Mouse (Mus musculus): ENCODE results near the gene Fibcd1. TPM values are rescaled to one million over a fixed set of nuclear protein-coding genes. Genes with fewer than 3 reads are reported as not detected.

Gene Fibcd1
- polyA plus RNA-seq, 1 experiment from 2014 or later: 0.70 TPM

DNA sequence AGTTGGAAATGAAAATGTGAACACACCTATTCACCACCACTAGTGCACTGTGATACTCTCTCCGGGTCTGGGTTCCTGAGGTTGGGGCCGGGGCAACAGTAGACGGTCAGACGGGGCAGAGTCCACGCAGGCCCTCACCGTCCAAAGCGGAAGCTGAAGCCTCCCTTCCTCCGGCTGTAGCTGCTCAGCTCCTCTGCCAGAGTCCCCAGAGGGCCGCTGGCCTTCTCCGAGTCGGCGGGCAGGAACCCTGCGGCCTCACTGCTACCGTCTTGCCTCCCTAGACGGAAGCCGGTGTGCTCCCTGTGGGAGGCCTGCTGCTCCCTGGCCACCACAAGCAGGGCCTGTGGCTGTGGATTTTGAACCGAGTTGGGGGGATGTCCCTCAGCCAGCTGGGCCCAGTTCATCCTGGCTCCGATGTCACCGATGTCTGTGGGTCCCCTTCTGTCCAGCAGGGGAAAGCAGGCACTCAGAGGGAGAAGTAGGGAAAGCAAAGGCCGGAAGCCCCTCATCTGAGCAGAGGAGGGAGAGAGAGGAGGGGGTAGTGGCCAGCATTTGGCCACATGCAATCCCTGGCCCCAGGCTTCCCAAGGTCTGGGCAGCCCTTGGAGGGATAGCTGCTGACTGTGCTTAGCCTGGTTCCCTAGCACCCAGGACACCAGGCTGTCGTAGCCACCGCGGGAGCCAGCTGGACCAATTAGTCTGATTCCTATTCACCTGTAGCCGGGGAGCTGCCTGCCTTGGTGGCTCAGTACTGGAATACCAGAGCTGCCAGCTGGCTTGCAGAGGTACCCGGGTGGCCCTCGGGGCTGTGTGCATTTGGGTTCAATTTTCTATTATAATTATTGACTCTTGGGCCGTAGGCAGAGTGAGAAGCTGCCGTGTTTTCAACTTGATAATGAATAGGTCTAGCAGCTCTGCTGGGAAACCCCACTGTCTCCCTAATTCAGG lies 37.1 kb downstream of the Fibcd1 start:
- H3K9me3 ChIP-seq (ENCODE audit: control insufficient read depth, low read length): no peaks in the 10 kb centered on the region
- peak; percentile 44; the same call in 1 of the 2 replicates for ATAC-seq
- peaks cover 4% of the 10 kb centered on the region; the same call in 1 of the 2 replicates for H3K36me3 ChIP-seq (ENCODE audit: control insufficient read depth, insufficient read depth, low read length)
- H3K9ac ChIP-seq (ENCODE audit: low read depth, low read length): peak overlapping the region; percentile 30; the same call in 1 of the 2 replicates
- WGBS: 45% methylated on average over 28 of the region's 28 CpGs
- no peaks in the 10 kb centered on the region for H3K27me3 ChIP-seq (replicated peaks; ENCODE audit: control insufficient read depth, insufficient read depth, low read length)
- peaks cover 6% of the 10 kb centered on the region; the same call in 1 of the 2 replicates for H3K4me1 ChIP-seq (ENCODE audit: control insufficient read depth, insufficient read depth, low read length)
- no peak overlapping the region for H3K4me3 ChIP-seq (ENCODE audit: low read length)
- no peak overlapping the region for H3K4me2 ChIP-seq (ENCODE audit: low read depth, low read length)
- H3K27ac ChIP-seq (ENCODE audit: low read length): no peak overlapping the region

DNA sequence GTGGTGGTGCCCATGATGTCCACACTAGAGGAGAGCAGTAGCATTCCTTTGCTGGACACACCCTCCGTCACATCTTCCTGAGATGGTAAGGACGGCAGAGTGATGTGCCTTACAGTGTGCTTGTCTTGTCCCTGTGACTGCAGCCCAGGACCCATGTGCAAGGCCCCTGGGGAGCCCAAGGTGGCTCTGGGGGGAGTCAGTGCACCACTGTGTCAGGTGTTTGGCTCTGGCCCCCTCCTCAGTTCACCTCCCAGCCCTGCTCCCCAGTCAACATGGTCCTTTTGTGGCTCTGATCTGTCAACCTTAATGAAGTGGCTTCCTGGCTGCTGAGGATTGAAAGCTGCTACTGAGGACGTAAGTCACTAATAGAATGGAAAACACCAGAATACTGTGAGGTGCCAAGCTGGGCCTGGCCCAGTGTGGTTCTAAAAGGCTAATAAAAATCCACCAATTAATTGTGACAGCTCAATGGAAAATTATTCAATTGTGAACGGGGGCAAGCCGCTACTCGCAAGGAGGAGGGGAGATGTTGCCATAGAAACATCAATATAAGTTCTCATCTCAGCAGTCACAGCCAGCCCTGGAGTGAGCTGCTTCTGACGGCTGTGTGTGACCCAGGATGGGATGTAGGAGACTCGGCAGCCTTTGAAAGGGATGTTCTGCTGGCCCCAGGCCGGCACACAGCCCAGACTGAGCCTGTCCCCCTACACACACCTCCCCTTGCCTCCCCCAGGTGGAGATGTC lies 39.0 kb downstream of the Fibcd1 start:
- H3K4me3 ChIP-seq (ENCODE audit: low read length): no peak overlapping the region
- ATAC-seq: no peak
- no peak overlapping the region for H3K27ac ChIP-seq (ENCODE audit: low read length)
- peaks cover 6% of the 10 kb centered on the region; the same call in 1 of the 2 replicates for H3K4me1 ChIP-seq (ENCODE audit: control insufficient read depth, insufficient read depth, low read length)
- H3K9me3 ChIP-seq (ENCODE audit: control insufficient read depth, low read length): no peaks in the 10 kb centered on the region
- no peak overlapping the region for H3K9ac ChIP-seq (ENCODE audit: low read depth, low read length)
- H3K4me2 ChIP-seq (ENCODE audit: low read depth, low read length): no peak overlapping the region
- H3K27me3 ChIP-seq (replicated peaks; ENCODE audit: control insufficient read depth, insufficient read depth, low read length): no peaks in the 10 kb centered on the region
- peaks cover 10% of the 10 kb centered on the region; the same call in 1 of the 2 replicates for H3K36me3 ChIP-seq (ENCODE audit: control insufficient read depth, insufficient read depth, low read length)
- 47% methylated on average over 9 of the region's 9 CpGs for whole genome bisulfite sequencing

DNA sequence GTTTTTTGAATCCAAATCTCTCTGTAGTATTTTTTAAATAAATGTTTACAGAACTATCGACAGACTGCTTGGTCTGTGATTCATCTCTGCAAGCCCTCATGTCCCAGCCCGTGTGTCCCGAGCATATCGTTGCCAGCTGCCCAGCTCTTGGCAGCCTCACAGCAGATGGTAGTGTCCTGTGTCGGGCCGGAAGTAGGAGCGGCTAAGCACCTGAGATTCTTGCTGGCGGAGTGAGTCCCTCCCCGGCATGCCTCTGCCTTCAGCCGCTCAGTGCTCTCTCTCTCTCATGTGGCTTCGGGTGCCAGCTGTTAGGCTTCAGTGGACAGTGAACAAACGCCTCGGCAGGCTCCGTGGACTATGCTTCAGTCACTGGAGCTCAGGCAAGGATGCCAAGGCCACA lies 42.3 kb downstream of the Fibcd1 start:
- peaks cover 2% of the 10 kb centered on the region; the same call in 1 of the 2 replicates for H3K4me1 ChIP-seq (ENCODE audit: control insufficient read depth, insufficient read depth, low read length)
- no peak overlapping the region for H3K9ac ChIP-seq (ENCODE audit: low read depth, low read length)
- no peak overlapping the region for H3K4me3 ChIP-seq (ENCODE audit: low read length)
- no peaks in the 10 kb centered on the region for H3K9me3 ChIP-seq (ENCODE audit: control insufficient read depth, low read length)
- H3K36me3 ChIP-seq (ENCODE audit: control insufficient read depth, insufficient read depth, low read length): peaks cover 28% of the 10 kb centered on the region
- ATAC-seq: no peak
- 55% methylated on average over 14 of the region's 14 CpGs for WGBS
- no peak overlapping the region for H3K27ac ChIP-seq (ENCODE audit: low read length)
- no peak overlapping the region for H3K4me2 ChIP-seq (ENCODE audit: low read depth, low read length)
- no peaks in the 10 kb centered on the region for H3K27me3 ChIP-seq (replicated peaks; ENCODE audit: control insufficient read depth, insufficient read depth, low read length)

DNA sequence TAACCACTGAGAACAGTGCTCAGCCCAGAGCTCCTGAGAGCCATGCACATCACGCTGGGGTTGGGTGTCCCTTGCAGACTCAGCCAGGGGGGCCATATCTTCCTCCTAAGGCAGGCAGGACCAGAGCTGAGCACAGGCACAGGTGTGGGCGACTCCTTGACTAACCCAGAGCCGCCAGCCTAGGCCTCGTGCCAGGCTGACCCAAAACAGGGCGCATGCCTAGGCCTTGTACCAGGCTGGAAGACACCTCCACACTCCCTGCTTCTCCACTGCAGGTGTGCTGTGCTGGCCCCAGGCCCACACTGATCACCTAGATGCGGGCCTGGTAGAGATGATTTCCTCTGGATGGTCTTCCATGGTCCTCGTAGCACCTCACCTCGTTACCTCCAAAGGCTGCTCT lies 43.0 kb downstream of the Fibcd1 start:
- H3K9me3 ChIP-seq (ENCODE audit: control insufficient read depth, low read length): no peaks in the 10 kb centered on the region
- WGBS: 91% methylated on average over 8 of the region's 8 CpGs
- H3K27me3 ChIP-seq (replicated peaks; ENCODE audit: control insufficient read depth, insufficient read depth, low read length): no peaks in the 10 kb centered on the region
- H3K9ac ChIP-seq (ENCODE audit: low read depth, low read length): no peak overlapping the region
- H3K4me1 ChIP-seq (ENCODE audit: control insufficient read depth, insufficient read depth, low read length): no peaks in the 10 kb centered on the region
- H3K4me2 ChIP-seq (ENCODE audit: low read depth, low read length): no peak overlapping the region
- H3K27ac ChIP-seq (ENCODE audit: low read length): no peak overlapping the region; the same call in 1 of the 2 replicates
- H3K36me3 ChIP-seq (ENCODE audit: control insufficient read depth, insufficient read depth, low read length): peaks cover 31% of the 10 kb centered on the region
- ATAC-seq: no peak
- no peak overlapping the region for H3K4me3 ChIP-seq (ENCODE audit: low read length)

DNA sequence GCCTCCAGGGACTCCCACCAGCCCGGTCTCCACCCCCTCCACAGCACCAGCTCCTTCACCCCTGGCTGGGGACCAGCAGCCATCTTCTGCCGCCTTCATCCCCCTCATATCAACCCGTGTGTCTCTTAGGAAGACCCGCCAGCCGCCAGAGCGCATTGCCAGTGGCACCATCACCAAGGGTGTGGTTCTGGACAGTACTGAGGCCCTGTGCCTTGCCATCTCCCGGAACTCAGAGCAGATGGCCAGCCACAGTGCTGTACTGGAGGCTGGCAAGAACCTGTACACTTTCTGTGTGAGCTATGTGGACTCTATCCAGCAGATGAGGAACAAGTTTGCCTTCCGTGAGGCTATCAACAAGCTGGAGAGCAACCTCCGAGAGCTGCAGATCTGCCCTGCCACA lies 44.4 kb downstream of the Fibcd1 start:
- peaks cover 43% of the 10 kb centered on the region for H3K36me3 ChIP-seq (ENCODE audit: control insufficient read depth, insufficient read depth, low read length)
- no peaks in the 10 kb centered on the region for H3K9me3 ChIP-seq (ENCODE audit: control insufficient read depth, low read length)
- no peak overlapping the region for H3K4me3 ChIP-seq (ENCODE audit: low read length)
- ATAC-seq: no peak
- WGBS: 88% methylated on average over 9 of the region's 9 CpGs
- no peaks in the 10 kb centered on the region for H3K27me3 ChIP-seq (replicated peaks; ENCODE audit: control insufficient read depth, insufficient read depth, low read length)
- H3K4me2 ChIP-seq (ENCODE audit: low read depth, low read length): no peak overlapping the region
- H3K9ac ChIP-seq (ENCODE audit: low read depth, low read length): no peak overlapping the region
- H3K4me1 ChIP-seq (ENCODE audit: control insufficient read depth, insufficient read depth, low read length): no peaks in the 10 kb centered on the region
- no peak overlapping the region for H3K27ac ChIP-seq (ENCODE audit: low read length)

DNA sequence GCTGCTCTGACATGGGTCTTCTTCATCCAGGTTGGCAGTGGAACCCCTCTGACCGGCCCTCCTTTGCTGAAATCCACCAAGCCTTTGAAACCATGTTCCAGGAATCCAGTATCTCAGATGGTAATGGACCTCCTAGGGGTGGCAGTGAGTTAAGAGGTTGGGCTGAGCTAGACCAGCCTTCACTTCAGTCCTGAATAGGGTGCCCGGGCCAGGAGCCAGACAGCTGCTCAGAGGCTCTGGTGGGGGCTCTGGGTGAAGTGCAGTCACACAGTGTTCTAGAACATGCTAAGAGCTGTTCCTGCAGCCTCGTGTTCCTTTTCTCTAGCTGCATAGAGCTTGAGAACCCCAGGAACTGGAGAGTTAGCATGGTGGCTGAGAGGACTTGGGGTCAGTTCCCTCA lies 48.9 kb downstream of the Fibcd1 start:
- Histone ChIP-seq H3K9me3 (ENCODE audit: control insufficient read depth, low read length) (no peaks in the 10 kb centered on the region), H3K4me1 (ENCODE audit: control insufficient read depth, insufficient read depth, low read length) (no peaks in the 10 kb centered on the region), H3K27me3 (replicated peaks; ENCODE audit: control insufficient read depth, insufficient read depth, low read length) (no peaks in the 10 kb centered on the region), H3K9ac (ENCODE audit: low read depth, low read length) (no peak overlapping the region), H3K27ac (ENCODE audit: low read length) (no peak overlapping the region), H3K4me3 (ENCODE audit: low read length) (no peak overlapping the region), H3K4me2 (ENCODE audit: low read depth, low read length) (no peak overlapping the region), H3K36me3 (ENCODE audit: control insufficient read depth, insufficient read depth, low read length) (peaks cover 47% of the 10 kb centered on the region)
- 92% methylated on average over 3 of the region's 3 CpGs for WGBS
- no peak for ATAC-seq

DNA sequence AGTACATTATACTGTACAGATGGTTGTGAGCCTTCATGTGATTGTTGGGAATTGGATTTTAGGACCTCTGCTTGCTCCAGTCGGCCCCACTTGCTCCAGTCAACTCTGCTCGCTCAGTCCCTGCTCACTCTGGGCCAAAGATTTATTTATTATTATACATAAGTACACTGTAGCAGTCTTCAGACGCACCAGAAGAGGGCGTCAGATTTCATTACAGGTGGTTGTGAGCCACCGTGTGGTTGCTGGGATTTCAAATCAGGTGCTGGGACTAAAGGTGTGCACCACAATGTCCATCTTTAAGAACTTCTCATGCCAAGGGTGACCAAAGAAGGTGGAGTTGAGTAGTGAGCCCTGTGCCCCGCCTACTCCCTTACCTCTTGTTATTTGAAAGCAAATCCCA lies 53.2 kb downstream of the Fibcd1 start:
- H3K36me3 ChIP-seq (ENCODE audit: control insufficient read depth, insufficient read depth, low read length): peaks cover 42% of the 10 kb centered on the region

DNA sequence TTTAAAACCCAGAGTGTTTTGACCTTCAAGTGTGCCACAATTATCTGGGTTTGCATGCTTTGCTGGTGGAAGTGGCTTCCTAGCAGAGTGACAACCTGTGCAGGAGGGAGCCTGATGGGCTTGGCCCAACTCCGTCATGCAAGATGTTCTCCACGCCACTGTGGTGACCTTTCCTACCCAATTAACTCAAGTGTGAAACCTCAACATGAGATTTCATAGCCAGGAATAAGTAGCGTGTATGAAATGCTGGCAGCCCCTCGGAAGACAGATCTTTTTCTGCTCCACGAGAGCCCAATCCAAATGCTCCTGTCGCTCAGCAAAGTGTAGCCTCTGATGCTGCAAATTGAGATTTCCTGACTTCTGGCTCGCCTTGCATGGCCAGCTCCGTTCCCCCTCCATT lies 54.5 kb downstream of the Fibcd1 start:
- 93% methylated on average over 8 of the region's 8 CpGs for WGBS
- Histone ChIP-seq H3K36me3 (ENCODE audit: control insufficient read depth, insufficient read depth, low read length) (peaks cover 36% of the 10 kb centered on the region), H3K4me1 (ENCODE audit: control insufficient read depth, insufficient read depth, low read length) (no peaks in the 10 kb centered on the region), H3K9ac (ENCODE audit: low read depth, low read length) (no peak overlapping the region), H3K27me3 (replicated peaks; ENCODE audit: control insufficient read depth, insufficient read depth, low read length) (no peaks in the 10 kb centered on the region), H3K27ac (ENCODE audit: low read length) (no peak overlapping the region), H3K4me3 (ENCODE audit: low read length) (no peak overlapping the region), H3K4me2 (ENCODE audit: low read depth, low read length) (no peak overlapping the region), H3K9me3 (ENCODE audit: control insufficient read depth, low read length) (no peaks in the 10 kb centered on the region)
- ATAC-seq: no peak

More for the DNA sequence above, 53.2 kb downstream of the Fibcd1 start:
- Histone ChIP-seq H3K27ac (ENCODE audit: low read length) (no peak overlapping the region), H3K4me1 (ENCODE audit: control insufficient read depth, insufficient read depth, low read length) (no peaks in the 10 kb centered on the region), H3K9me3 (ENCODE audit: control insufficient read depth, low read length) (no peaks in the 10 kb centered on the region), H3K4me3 (ENCODE audit: low read length) (no peak overlapping the region), H3K4me2 (ENCODE audit: low read depth, low read length) (no peak overlapping the region), H3K27me3 (replicated peaks; ENCODE audit: control insufficient read depth, insufficient read depth, low read length) (no peaks in the 10 kb centered on the region), H3K9ac (ENCODE audit: low read depth, low read length) (no peak overlapping the region)
- 77% methylated on average over 6 of the region's 6 CpGs for WGBS
- ATAC-seq: no peak

DNA sequence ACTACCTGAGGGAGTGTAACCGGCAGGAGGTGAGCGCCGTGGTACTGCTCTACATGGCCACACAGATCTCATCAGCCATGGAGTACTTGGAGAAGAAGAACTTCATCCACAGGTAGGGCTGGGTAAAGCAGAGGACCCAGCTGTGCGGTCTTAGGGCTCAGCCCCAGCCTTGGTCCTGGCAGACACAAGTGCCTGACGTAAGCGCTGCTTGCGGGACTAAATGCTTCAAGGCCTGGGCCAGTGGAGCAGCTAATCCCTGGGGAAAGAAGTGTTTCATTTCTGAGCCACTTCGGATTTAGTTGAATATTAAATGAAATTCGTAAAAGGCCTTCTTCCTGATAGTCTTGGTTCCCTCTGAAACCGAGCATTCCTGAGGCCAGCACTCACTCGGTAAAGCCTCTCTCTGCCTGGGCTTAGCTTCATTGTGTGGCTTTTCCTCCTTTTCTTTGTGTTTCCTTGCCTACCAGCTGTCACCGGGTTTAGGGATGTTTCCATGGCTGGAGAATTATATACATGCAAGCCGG lies 55.0 kb downstream of the Fibcd1 start:
- WGBS: 85% methylated on average over 13 of the region's 13 CpGs
- Histone ChIP-seq H3K27me3 (replicated peaks; ENCODE audit: control insufficient read depth, insufficient read depth, low read length) (no peaks in the 10 kb centered on the region), H3K9ac (ENCODE audit: low read depth, low read length) (no peak overlapping the region), H3K36me3 (ENCODE audit: control insufficient read depth, insufficient read depth, low read length) (peaks cover 37% of the 10 kb centered on the region), H3K9me3 (ENCODE audit: control insufficient read depth, low read length) (no peaks in the 10 kb centered on the region), H3K4me3 (ENCODE audit: low read length) (no peak overlapping the region), H3K4me1 (ENCODE audit: control insufficient read depth, insufficient read depth, low read length) (no peaks in the 10 kb centered on the region), H3K27ac (ENCODE audit: low read length) (no peak overlapping the region), H3K4me2 (ENCODE audit: low read depth, low read length) (no peak overlapping the region)
- no peak for ATAC-seq
